Mouse (Mus musculus) forebrain, embryonic 11.5 days (tissue): Measurements from ENCODE around the gene Cep63. TPM values are rescaled to one million over a fixed set of nuclear protein-coding genes. Genes with fewer than 3 reads are reported as not detected.

Experiments
- ATAC-seq: fragments of 200-750 bp; cut with Nextera tagmentation; replicated peaks from 2 replicates; pipeline ENCODE4 v1.8.0; 2017; ENCODE audit warnings: moderate TSS enrichment; ENCODE audit not compliant: low FRiP score
- DNase-seq: peaks from one replicate; pipeline ENCODE4 v3.0.0-alpha.2; 2017; ENCODE audit warnings: low spot score
- H3K27ac ChIP-seq: fragments of 300-500 bp; sonication (generic); 2 replicates; pipeline ENCODE4 v1.5.1; 2014; ENCODE audit warnings: low read depth, low read length
- H3K27me3 ChIP-seq: fragments of 300-500 bp; sonication (generic); 2 replicates; pipeline ENCODE4 v1.6.1; 2014; ENCODE audit warnings: mild to moderate bottlenecking, low read length, mixed read lengths; ENCODE audit not compliant: control insufficient read depth, insufficient read depth
- H3K36me3 ChIP-seq: fragments of 300-500 bp; sonication (generic); 2 replicates; pipeline ENCODE4 v1.6.1; 2014; ENCODE audit warnings: mild to moderate bottlenecking, low read length, moderate library complexity, mixed read lengths; ENCODE audit not compliant: control insufficient read depth, insufficient read depth
- H3K4me1 ChIP-seq: fragments of 300-500 bp; sonication (generic); replicated peaks from 2 replicates; pipeline ENCODE4 v1.6.1; 2014; ENCODE audit warnings: low read length, mixed read lengths; ENCODE audit not compliant: control insufficient read depth, insufficient read depth
- H3K4me2 ChIP-seq: fragments of 300-500 bp; sonication (generic); 2 replicates; pipeline ENCODE4 v1.6.1; 2014; ENCODE audit warnings: low read depth, mild to moderate bottlenecking, low read length, moderate library complexity, mixed read lengths; ENCODE audit not compliant: severe bottlenecking
- H3K4me3 ChIP-seq: fragments of 300-500 bp; sonication (generic); 2 replicates; pipeline ENCODE4 v1.5.1; 2014; ENCODE audit warnings: low read depth, low read length
- H3K9ac ChIP-seq: fragments of 300-500 bp; sonication (generic); 2 replicates; pipeline ENCODE4 v1.6.1; 2014; ENCODE audit warnings: low read length
- H3K9me3 ChIP-seq: fragments of 300-500 bp; sonication (generic); 2 replicates; pipeline ENCODE4 v1.6.1; 2016; ENCODE audit warnings: low read length, mixed read lengths; ENCODE audit not compliant: control insufficient read depth
- WGBS: fragments of 180-500 bp; shearing (Covaris S2); extraction: QIAGEN DNeasy Blood & Tissue Kit; methylation state at CpG from one replicate; pipeline ENCODE4 v1.1.7; 2014; 5-methylcytosine and 5-hydroxymethylcytosine counted together
- polyA plus RNA-seq: library from polyadenylated mRNA; unstranded; fragments of >200 nt; fragmentation: Nextera tagmentation; extraction: Ambion mirVana; gene quantifications from 2 replicates; pipeline ENCODE4 v1.2.1, GENCODE M21; 2014

Cep63 gene
- polyA plus RNA-seq, 1 experiment from 2014 or later: 51.4 TPM

DNA sequence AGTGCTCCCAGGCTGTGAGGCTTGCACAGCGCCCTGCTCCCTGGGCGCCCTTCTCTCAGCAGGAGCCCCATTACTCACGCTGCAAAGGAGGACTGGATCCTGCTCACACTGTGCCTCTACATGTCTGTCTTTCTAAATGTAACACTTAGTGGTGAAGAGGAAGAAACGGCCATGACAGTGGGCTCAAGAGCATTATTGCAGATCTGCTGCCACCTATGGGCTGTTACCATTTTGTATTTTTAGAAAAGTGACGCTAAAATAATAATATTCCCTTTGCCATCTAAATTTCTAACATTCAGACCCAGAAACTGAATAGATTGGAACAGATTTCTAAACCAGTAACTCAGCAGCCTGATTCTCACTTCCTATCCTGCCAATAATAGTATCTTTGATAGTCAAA is 18.9 kb downstream of the Cep63 start:
- Histone ChIP-seq H3K9me3 (no peaks in the 10 kb centered on the region), H3K4me2 (no peak overlapping the region), H3K9ac (no peak overlapping the region), H3K27ac (no peak overlapping the region), H3K27me3 (no peaks in the 10 kb centered on the region), H3K36me3 (peaks cover 2% of the 10 kb centered on the region; the same call in 1 of the 2 replicates), H3K4me3 (no peak overlapping the region), H3K4me1 (no peaks in the 10 kb centered on the region)
- DNase-seq: peak; percentile 45
- 68% methylated on average over 5 of the region's 5 CpGs for WGBS
- ATAC-seq: no peak

DNA sequence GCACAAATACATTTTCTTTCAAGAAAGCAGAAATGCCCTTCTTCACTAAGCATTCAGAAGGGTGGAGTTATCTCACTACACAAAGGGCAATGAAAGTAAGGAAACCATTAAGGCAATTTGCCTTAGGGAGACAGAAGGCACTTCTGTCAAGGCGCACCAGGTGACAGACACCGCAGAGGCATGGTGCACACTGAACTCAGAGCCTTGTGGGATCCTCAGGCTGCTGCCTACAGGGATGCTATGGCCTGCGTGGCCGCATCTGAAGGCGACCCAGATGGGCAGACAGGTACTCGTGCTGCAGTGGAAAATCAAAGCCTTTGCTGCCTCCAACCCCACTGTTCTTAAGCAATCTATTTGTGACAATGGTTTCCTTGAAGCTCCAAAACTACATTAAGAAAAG is 21.2 kb downstream of the Cep63 start:
- 82% methylated on average over 6 of the region's 6 CpGs for WGBS
- Histone ChIP-seq H3K4me2 (no peak overlapping the region), H3K27me3 (no peaks in the 10 kb centered on the region), H3K4me3 (no peak overlapping the region), H3K9ac (no peak overlapping the region), H3K9me3 (no peaks in the 10 kb centered on the region), H3K27ac (no peak overlapping the region), H3K36me3 (peaks cover 2% of the 10 kb centered on the region; the same call in 1 of the 2 replicates), H3K4me1 (no peaks in the 10 kb centered on the region)
- DNase-seq (peak; percentile 41), ATAC-seq (no peak)

DNA sequence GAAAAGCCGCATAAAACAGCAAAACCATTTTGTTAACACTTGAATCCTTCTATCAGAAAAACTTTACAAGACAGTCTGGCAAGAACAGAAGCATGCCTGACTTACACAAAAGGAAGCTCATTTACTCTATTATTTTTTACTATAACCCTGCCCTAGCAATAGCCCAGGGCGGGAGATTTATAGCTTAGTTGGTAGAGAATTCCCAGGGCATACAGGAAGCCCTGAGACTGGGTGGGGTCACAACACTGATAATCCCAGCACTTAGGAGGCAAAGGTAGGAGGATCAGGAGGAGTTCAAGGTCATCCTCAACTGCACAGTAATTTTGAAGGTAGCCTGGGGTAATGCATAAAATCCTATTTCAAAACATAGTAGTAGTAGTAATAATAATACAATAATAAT is 24.7 kb downstream of the Cep63 start:
- DNase-seq: no peak
- no peak for ATAC-seq
- H3K4me3 ChIP-seq: no peak overlapping the region
- no peaks in the 10 kb centered on the region for H3K27me3 ChIP-seq
- H3K27ac ChIP-seq: no peak overlapping the region
- no peaks in the 10 kb centered on the region; the same call in 1 of the 2 replicates for H3K36me3 ChIP-seq
- H3K4me2 ChIP-seq: no peak overlapping the region
- no peaks in the 10 kb centered on the region for H3K9me3 ChIP-seq
- 77% methylated on average over 2 of the region's 2 CpGs for WGBS
- no peaks in the 10 kb centered on the region for H3K4me1 ChIP-seq
- no peak overlapping the region for H3K9ac ChIP-seq

DNA sequence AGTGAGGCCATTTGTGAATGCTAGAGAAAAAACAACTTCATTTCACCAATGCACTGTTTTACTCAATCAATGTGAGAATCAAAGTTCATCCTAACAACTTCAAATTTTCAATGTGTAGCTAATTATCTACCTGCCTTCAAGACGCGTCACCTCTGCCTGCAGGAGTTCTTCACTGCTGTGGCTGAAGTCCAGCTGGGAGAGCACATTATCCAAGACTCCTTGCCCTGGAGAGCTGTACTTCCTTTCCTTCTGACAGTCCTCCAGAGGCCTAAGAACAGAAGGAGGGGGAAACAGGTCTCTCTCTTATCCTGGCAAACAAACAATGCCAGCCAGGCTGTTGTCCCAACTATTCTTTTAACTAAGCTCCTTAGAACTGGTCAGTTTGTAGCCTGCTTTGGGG is 25.1 kb downstream of the Cep63 start:
- DNase-seq (no peak), ATAC-seq (no peak)
- Histone ChIP-seq H3K4me1 (no peaks in the 10 kb centered on the region), H3K4me3 (no peak overlapping the region), H3K4me2 (no peak overlapping the region), H3K9ac (no peak overlapping the region), H3K9me3 (no peaks in the 10 kb centered on the region), H3K27me3 (no peaks in the 10 kb centered on the region), H3K36me3 (no peaks in the 10 kb centered on the region; the same call in 1 of the 2 replicates), H3K27ac (no peak overlapping the region)
- WGBS: 86% methylated on average over 2 of the region's 2 CpGs

DNA sequence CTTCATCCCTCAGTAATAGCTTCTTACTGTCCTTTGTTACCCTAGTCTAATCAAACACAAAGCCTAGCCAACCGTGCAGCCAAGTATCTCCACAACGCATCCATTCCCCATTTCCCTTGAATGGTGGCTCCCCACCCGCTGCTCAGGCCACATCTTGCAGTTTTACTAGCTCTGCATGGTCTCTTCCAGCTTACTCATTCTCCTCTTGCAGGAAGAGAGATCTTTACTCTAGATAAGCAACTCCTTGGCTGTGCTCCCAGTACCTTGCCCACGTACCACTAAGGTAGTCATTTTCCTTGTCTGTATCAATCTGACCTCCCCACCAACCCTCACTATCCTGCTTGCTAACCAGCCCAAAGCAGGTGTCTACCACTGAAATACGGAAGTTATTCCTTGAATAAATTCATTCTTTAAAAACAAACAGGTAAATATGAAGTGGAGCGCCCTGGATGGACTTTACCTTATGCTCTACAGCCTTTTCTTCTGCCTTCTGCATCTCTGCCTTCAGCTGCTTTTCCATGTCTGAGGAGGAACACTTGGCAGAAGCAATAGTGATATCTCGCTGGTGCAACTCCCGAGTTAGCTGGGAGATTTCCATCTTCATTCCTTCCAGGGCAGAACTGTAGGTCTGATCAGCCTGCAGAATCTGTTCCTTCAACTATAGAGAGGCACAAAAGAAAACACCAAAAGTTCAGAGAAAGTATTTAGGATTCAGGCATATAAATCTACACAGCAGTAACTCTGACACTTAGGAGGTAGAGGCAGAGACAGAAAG is 30.5 kb downstream of the Cep63 start:
- H3K4me1 ChIP-seq: no peaks in the 10 kb centered on the region
- no peak for DNase-seq
- no peaks in the 10 kb centered on the region for H3K27me3 ChIP-seq
- no peak for ATAC-seq
- no peaks in the 10 kb centered on the region for H3K36me3 ChIP-seq
- no peak overlapping the region for H3K4me3 ChIP-seq
- H3K4me2 ChIP-seq: no peak overlapping the region
- no peak overlapping the region for H3K27ac ChIP-seq
- no peaks in the 10 kb centered on the region for H3K9me3 ChIP-seq
- WGBS: 74% methylated on average over 8 of the region's 8 CpGs
- H3K9ac ChIP-seq: no peak overlapping the region

DNA sequence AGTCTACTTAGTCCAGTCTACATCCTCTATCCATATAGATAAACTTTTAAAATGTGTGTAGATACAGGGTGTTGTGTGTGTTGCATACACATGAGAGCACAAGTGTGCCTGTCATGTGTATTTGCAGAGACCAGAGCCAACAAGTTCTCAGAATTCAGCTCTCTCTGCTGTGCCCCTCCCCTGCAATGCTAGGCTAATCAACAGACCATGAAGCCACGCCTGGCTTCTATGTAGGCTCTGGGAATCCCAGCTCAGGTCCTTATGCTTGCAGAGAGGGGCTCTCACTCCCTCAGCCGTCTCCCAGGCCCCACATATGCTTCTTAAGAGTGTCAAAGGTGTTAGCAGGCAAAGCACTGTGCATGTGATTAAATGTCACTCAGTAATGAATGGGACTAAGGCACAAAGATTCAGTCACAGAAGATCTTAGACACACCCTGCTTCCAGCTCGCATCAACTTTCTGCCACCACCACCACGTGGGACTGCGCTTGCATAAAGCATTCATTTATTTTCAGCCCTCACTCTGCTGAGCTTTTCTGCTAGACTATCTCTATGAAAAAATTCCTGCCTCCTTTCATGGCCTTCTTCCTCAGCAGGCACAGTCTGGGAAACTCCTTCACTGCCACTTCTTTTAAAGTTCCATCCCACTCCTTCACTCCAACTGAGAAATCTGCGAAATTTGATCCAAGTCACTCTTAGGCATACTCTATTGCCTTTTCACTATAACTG is 31.5 kb downstream of the Cep63 start:
- H3K27me3 ChIP-seq: no peaks in the 10 kb centered on the region
- no peak overlapping the region for H3K9ac ChIP-seq
- no peak for ATAC-seq
- H3K9me3 ChIP-seq: no peaks in the 10 kb centered on the region
- no peak for DNase-seq
- H3K4me1 ChIP-seq: no peaks in the 10 kb centered on the region
- H3K4me2 ChIP-seq: no peak overlapping the region
- no peak overlapping the region for H3K27ac ChIP-seq
- WGBS: 53% methylated on average over 6 of the region's 6 CpGs
- H3K36me3 ChIP-seq: no peaks in the 10 kb centered on the region
- no peak overlapping the region for H3K4me3 ChIP-seq

DNA sequence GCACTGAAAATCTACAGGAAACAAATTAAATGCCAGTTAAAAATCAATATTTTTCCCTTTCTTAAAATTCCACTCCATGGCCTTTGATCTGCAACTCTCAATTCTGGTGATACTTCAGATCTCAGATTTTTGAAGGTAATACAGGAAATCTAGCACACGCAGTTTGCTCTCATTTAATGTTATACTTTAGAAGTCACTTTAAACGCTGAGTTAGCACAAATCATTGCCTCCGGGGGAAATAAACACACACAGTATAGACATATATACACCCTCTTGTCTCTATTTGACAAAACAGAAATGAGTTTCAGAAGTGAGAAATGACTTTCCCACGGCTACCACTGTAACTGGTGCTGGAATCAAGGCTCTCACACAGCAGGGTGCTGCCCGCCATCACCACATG is 39.0 kb downstream of the Cep63 start:
- Histone ChIP-seq H3K9ac (no peak overlapping the region), H3K27ac (no peak overlapping the region), H3K4me3 (no peak overlapping the region), H3K4me1 (no peaks in the 10 kb centered on the region), H3K36me3 (no peaks in the 10 kb centered on the region; the same call in 1 of the 2 replicates), H3K27me3 (no peaks in the 10 kb centered on the region), H3K4me2 (no peak overlapping the region), H3K9me3 (no peaks in the 10 kb centered on the region)
- ATAC-seq: no peak
- peak; percentile 40 for DNase-seq
- WGBS: 83% methylated on average over 5 of the region's 5 CpGs

DNA sequence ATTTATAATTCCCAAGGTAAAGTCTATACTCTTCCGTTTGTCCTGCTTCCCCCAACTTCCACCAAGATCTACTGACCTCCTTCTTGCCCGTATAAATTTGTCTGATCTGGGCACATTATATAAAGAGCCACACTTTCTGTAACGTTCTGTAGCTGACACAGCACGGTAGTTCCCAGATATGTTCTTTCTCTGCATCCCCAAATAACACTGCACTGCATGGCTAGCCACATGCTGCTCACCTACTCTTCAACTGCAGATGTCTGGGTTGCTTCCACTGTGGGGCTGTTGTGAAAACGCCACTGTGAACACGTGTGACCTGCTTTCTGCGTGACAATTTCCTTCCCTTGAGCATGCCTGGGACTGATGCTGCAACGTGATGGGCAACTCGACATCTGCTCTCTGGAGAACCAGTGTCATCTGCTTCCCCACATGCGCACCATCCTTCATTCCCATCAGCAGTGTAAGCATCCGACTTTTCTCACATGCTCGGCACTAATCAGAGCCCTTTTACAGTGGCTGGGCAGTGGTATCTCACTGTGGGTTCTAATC is 44.3 kb downstream of the Cep63 start:
- DNase-seq: peak; percentile 45
- no peaks in the 10 kb centered on the region for H3K27me3 ChIP-seq
- no peaks in the 10 kb centered on the region; the same call in 1 of the 2 replicates for H3K36me3 ChIP-seq
- H3K9me3 ChIP-seq: no peaks in the 10 kb centered on the region
- no peak overlapping the region for H3K9ac ChIP-seq
- H3K4me2 ChIP-seq: no peak overlapping the region
- H3K27ac ChIP-seq: no peak overlapping the region
- no peaks in the 10 kb centered on the region for H3K4me1 ChIP-seq
- 86% methylated on average over 12 of the region's 12 CpGs for WGBS
- H3K4me3 ChIP-seq: no peak overlapping the region
- no peak for ATAC-seq
